Mouse (Mus musculus) adipose tissue, adult 10 weeks (tissue): ENCODE results near the gene Fkbpl. TPM values are rescaled to one million over a fixed set of nuclear protein-coding genes. Genes with fewer than 3 reads are reported as not detected.

Experiments
- polyA plus RNA-seq: library from polyadenylated mRNA; stranded (reverse); fragments of 350-450 nt; fragmentation: Illumina TruSeq; extraction: RNeasy Lipid Tissue Mini Kit (QIAGEN cat#74804); gene quantifications from one replicate; pipeline ENCODE4 v1.2.3, GENCODE M21; 2014; ENCODE audit warnings: low read depth, low replicate concordance

Gene Fkbpl
- polyA plus RNA-seq, result 15.4 TPM

GRCm38 (mm10) chr17:34644608-34645007 is at the start of gene Fkbpl:
Gene Fkbpl, plus strand, starts transcription at chr17:34644764.

DNA sequence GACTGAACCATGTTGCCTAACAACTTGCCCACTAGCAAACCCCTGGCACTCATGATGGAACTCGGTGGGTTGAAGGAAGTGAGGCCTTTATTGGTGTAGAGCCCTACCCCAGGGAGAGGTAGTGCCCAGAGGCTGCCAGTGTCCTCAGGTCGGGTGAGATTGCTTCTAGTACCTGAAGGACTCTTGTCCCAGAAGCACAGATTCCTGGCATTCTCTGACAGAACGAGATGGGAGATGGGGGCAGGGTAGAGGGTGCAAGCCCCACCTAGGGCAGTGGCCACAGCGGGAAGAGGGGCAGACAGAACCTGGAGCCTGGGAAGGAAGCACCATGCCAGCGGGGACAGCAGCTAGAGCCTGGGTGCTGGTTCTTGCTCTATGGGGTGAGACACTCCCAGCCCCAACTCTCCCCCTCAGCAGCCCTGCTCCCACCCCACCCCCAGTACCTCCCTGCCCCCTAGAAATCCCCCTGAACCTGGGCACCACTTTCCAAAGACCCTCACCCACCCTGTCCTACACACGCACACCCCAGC is 46.9 kb upstream of the Fkbpl start, which contains the start of gene Ager:
Gene Ager (plus strand): TSS at position 297 of the 530 bp plus-strand sequence.

DNA sequence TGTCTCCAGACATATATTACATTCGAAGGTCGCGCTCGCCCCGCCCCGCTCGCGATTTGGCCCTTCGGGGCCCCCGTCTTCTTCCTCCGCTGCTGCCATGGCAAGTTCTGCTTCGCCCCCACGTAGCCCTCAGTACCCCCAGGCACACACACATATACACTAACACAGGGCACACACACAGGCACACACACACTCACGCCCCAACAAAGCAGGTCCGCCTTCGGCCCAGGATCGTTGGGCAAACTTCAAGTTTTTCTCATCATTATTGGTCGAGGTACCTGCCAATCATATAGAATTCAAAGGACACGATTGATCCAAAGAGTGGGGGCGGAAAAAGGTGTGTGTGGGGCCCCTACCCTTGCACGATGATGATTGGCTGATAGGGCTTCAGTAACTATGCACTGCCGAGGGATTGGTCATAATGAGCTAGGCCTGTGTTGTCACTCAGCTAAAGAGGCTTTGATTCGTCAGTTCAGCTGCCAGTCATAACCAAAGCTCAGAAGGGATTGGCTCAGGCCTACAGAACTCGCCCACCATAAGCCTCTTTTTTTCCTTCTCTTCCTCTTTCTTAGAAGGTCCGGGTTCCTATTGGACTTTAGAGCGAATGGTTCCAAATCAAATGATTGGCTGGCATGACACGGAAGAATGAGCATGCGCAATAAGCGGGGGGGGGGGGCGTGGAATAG is 41.0 kb upstream of the Fkbpl start, which contains the start of gene Rnf5:
Gene Rnf5 (minus strand): TSS at position 316 of the 686 bp plus-strand sequence.

GRCm38 (mm10) chr17:34604061-34604508 is 40.5 kb upstream of the Fkbpl start, which contains the start of gene Agpat1:
Gene Agpat1, plus strand, starts transcription at chr17:34604262.

DNA sequence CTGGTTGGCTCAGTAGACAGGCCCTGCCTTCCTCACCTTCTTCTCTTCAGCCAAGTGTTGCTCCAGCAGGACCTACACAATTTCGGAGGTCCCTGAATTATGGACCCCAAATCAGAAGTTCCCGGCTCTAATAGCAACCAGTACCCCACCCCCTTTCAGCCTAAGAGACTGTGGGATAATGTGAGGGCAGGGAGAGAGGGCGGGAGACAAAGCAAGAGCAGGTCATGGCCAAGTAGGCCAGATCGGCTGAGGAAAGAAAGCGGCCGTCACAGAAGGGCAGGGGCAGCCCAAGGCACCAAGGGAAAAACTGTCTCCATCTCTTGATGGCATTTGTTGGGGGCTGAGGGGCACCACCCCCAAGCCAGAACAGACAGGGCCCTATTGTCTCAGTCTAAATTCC is 28.7 kb upstream of the Fkbpl start, which contains the start of gene Egfl8:
Gene Egfl8 (minus strand): TSS at position 101 of the 400 bp plus-strand sequence.

DNA sequence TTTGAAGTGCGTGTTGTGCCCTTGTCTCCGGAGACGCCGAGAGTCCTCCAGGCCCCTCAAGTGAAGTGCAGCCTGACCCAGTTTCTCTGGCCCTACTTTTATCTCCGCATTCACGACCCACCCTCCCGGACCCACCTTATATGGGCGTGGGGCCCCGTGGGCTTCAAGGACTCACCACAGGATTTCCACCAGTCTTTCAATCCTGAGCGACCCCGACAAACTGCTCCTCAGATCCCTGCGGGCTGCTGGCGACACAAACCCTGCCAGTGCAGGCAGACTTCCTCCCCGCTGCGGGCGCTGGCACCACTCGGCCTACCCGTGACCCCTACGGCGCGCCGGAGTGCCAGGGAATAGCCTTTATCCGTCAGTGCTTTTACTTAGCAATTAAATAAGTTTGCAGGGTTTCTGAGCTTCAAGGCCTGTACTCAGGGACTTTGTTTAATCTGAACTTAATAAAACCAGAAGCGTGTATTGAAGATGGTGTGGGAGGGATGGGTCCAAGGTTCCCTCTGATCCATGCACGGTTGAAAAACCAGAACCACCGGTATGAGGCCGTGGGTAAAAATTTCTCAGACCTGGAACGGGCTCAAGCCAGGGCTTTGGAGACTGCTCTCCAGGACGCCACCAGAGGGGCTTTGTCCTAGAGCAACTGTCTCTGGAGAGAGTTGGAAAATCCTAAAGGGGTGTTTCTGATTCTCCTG is 16.5 kb upstream of the Fkbpl start, which contains the start of gene Ppt2:
Gene Ppt2 (minus strand): TSS at position 568 of the 701 bp plus-strand sequence.

DNA sequence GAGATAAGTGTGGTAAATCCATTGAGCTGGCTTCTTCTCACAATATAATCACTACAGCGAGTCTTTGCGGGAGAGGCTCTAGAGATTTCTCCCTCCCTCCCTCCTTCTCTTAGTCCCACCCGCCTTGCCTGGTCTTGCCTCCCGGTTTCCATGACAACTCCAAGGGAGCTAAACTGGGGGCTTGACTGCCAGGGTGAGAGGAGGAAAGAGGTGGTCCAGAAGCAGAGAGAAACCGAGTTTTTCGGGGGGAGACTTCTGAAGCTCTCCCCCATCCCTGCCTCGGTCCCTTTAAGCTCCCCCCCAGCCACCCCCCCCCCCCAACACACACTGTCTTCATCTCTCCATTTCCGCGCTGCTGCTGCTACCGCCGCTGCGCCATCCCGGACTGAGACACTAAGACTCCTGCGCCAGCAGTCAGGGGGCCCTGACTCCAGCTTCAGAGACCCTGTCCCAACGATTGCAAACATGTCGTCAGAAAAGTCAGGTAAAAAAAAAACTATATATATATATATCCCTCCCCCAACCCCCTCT is 15.3 kb upstream of the Fkbpl start, which contains the start of gene Prrt1:
Gene Prrt1 (plus strand): TSS at position 313 of the 531 bp plus-strand sequence.

GRCm38 (mm10) chr17:34646906-34647787 is 2.6 kb downstream of the Fkbpl start, which contains the start of gene Atf6b:
Gene Atf6b, plus strand, starts transcription at chr17:34647146.

DNA sequence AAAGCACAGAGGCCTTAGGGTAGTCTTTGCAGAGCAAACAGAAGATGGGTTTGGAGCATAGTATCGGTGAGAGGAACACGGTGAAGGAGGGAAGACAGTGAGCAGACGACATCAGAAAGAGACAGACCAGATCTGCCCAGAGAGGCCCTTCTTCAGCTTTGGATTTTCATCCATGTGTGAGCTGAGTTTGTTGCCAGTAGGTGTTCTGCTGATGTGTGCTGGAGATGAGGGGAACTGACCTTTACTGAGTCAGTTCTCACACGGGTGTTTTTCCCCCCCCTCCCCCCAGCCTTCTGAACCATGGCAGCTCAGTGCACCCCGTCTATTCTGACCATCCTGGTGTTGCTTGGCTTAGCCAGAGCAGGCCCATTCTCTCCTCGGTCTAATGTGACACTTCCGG is 25.7 kb downstream of the Fkbpl start, which contains the start of gene Tnxb:
Gene Tnxb (plus strand): TSS at position 301 of the 400 bp plus-strand sequence.

Other genes starting within 250 kb of the Fkbpl start
- 20.9 TPM for gene BC051142, start 245.9 kb upstream of the Fkbpl start, polyA plus RNA-seq
- gene Btnl4, start 167.4 kb upstream of the Fkbpl start, polyA plus RNA-seq, result not detected
- gene Btnl6, start 127.4 kb upstream of the Fkbpl start, polyA plus RNA-seq, result not detected
- 9.9 TPM for gene Notch4, start 80.5 kb upstream of the Fkbpl start, polyA plus RNA-seq
- gene Gpsm3, start 55.0 kb upstream of the Fkbpl start, polyA plus RNA-seq, result 14.3 TPM
- 43.0 TPM for gene Pbx2, start 53.5 kb upstream of the Fkbpl start, polyA plus RNA-seq
- gene Ager, start 46.9 kb upstream of the Fkbpl start, polyA plus RNA-seq, result 5.1 TPM
- gene Rnf5, start 41.1 kb upstream of the Fkbpl start, polyA plus RNA-seq, result 71.9 TPM
- 88.3 TPM for gene Agpat1, start 40.5 kb upstream of the Fkbpl start, polyA plus RNA-seq
- 3.9 TPM for gene Egfl8, start 28.8 kb upstream of the Fkbpl start, polyA plus RNA-seq
- gene Ppt2, start 16.3 kb upstream of the Fkbpl start, polyA plus RNA-seq, result 55.8 TPM
- 31.3 TPM for gene Prrt1, start 15.2 kb upstream of the Fkbpl start, polyA plus RNA-seq
- 49.9 TPM for gene Atf6b, start 2.4 kb downstream of the Fkbpl start, polyA plus RNA-seq
- 30.0 TPM for gene Tnxb, start 25.8 kb downstream of the Fkbpl start, polyA plus RNA-seq
- 248 TPM for gene C4b, start 99.1 kb downstream of the Fkbpl start, polyA plus RNA-seq
- gene Cyp21a1, start 159.8 kb downstream of the Fkbpl start, polyA plus RNA-seq, result 1.4 TPM
- gene Stk19, start 192.2 kb downstream of the Fkbpl start, polyA plus RNA-seq, result 45.3 TPM
- gene Dxo, start 192.3 kb downstream of the Fkbpl start, polyA plus RNA-seq, result 59.7 TPM
- gene Skiv2l, start 205.4 kb downstream of the Fkbpl start, polyA plus RNA-seq, result 45.7 TPM
- gene Nelfe, start 205.6 kb downstream of the Fkbpl start, polyA plus RNA-seq, result 75.8 TPM
- gene Cfb, start 217.8 kb downstream of the Fkbpl start, polyA plus RNA-seq, result 114 TPM
- gene Zbtb12, start 234.7 kb downstream of the Fkbpl start, polyA plus RNA-seq, result 14.4 TPM
- gene Gm20547, start 237.3 kb downstream of the Fkbpl start, polyA plus RNA-seq, result not detected